Mouse (Mus musculus): ENCODE data around the gene Tfr2. TPM values are rescaled to one million over a fixed set of nuclear protein-coding genes. Genes with fewer than 3 reads are reported as not detected.

The Tfr2 gene
- polyA plus RNA-seq, 1 experiment from 2014 or later: 4.2 TPM

- H3K9ac ChIP-seq (replicated peaks): no peak overlapping the region
- 28% methylated on average over 29 of the region's 30 CpGs for WGBS
Observed at GRCm38 (mm10) chr5:137596601-137597261, 27.1 kb downstream of the Tfr2 start.

GRCm38 (mm10) chr5:137597625-137598024, 28.0 kb downstream of the Tfr2 start:
- Histone ChIP-seq H3K27me3 (replicated peaks) (no peaks in the 10 kb centered on the region), H3K9me3 (replicated peaks) (no peaks in the 10 kb centered on the region), H3K9ac (replicated peaks) (no peak overlapping the region), H3K4me1 (peaks cover 28% of the 10 kb centered on the region), H3K36me3 (peaks cover 12% of the 10 kb centered on the region), H3K4me3 (replicated peaks) (no peak overlapping the region), H3K4me2 (no peak overlapping the region), H3K27ac (replicated peaks) (no peak overlapping the region)
- no peak for ATAC-seq (ENCODE audit: low FRiP score)
- 97% methylated on average over 6 of the region's 6 CpGs for WGBS

More at GRCm38 (mm10) chr5:137596601-137597261, 27.1 kb downstream of the Tfr2 start:
- peaks cover 22% of the 10 kb centered on the region for H3K4me1 ChIP-seq
- no peak overlapping the region for H3K27ac ChIP-seq (replicated peaks)
- ATAC-seq (ENCODE audit: low FRiP score): no peak
- H3K4me3 ChIP-seq (replicated peaks): 0 out of 2 replicates have a peak overlapping the region, but pooled peaks have one; percentile 6
- peak overlapping the region; percentile 45 for H3K4me2 ChIP-seq
- H3K27me3 ChIP-seq (replicated peaks): no peaks in the 10 kb centered on the region
- H3K36me3 ChIP-seq: peaks cover 12% of the 10 kb centered on the region
- no peaks in the 10 kb centered on the region for H3K9me3 ChIP-seq (replicated peaks)

GRCm38 (mm10) chr5:137598100-137598826, 28.6 kb downstream of the Tfr2 start:
- H3K4me3 ChIP-seq (replicated peaks): no peak overlapping the region
- WGBS: 95% methylated on average over 2 of the region's 2 CpGs
- no peak overlapping the region for H3K9ac ChIP-seq (replicated peaks)
- H3K4me1 ChIP-seq: peaks cover 30% of the 10 kb centered on the region
- no peaks in the 10 kb centered on the region for H3K9me3 ChIP-seq (replicated peaks)
- no peak overlapping the region for H3K4me2 ChIP-seq
- peaks cover 12% of the 10 kb centered on the region for H3K36me3 ChIP-seq
- H3K27me3 ChIP-seq (replicated peaks): no peaks in the 10 kb centered on the region
- no peak overlapping the region for H3K27ac ChIP-seq (replicated peaks)
- no peak for ATAC-seq (ENCODE audit: low FRiP score)

DNA sequence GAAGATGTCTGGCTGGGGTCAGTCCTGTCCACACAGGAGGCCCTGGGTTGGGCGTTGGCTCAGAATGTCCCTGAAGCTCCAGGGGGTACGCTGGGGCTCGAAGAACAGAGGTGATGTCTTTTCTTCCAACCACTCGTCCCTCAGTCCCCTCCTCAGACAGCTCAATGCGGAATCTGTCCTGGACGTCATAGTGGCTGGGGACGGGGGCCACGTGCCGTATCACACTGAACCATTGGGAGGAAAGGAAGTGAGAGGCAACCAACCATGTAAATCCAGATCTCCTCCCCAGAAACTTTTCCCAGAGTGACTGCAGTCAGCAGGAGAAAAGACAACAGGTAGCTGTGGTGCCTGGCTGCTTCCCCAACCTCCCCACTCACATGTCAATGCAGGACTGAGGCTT, 30.0 kb downstream of the Tfr2 start:
- H3K36me3 ChIP-seq: peaks cover 12% of the 10 kb centered on the region
- H3K9me3 ChIP-seq (replicated peaks): no peaks in the 10 kb centered on the region
- peaks cover 30% of the 10 kb centered on the region for H3K4me1 ChIP-seq
- peak overlapping the region; percentile 90 for H3K4me2 ChIP-seq
- peak overlapping the region; percentile 85 for H3K4me3 ChIP-seq (replicated peaks)
- H3K27me3 ChIP-seq (replicated peaks): no peaks in the 10 kb centered on the region
- 83% methylated on average over 9 of the region's 9 CpGs for WGBS
- H3K9ac ChIP-seq (replicated peaks): peak overlapping the region; percentile 87
- H3K27ac ChIP-seq (replicated peaks): no peak overlapping the region
- ATAC-seq (ENCODE audit: low FRiP score): no peak

GRCm38 (mm10) chr5:137600281-137600618, 30.6 kb downstream of the Tfr2 start:
- Histone ChIP-seq H3K27ac (replicated peaks) (peak overlapping the region; percentile 92), H3K4me3 (replicated peaks) (peak overlapping the region; percentile 85), H3K27me3 (replicated peaks) (no peaks in the 10 kb centered on the region), H3K36me3 (peaks cover 12% of the 10 kb centered on the region), H3K4me1 (peaks cover 30% of the 10 kb centered on the region), H3K4me2 (peak overlapping the region; percentile 90), H3K9me3 (replicated peaks) (no peaks in the 10 kb centered on the region), H3K9ac (replicated peaks) (peak overlapping the region; percentile 87)
- WGBS: 2% methylated on average over 19 of the region's 19 CpGs
- no peak for ATAC-seq (ENCODE audit: low FRiP score)

- Histone ChIP-seq H3K4me2 (peak within 1 kb of the TSS; percentile 90), H3K9ac (replicated peaks) (peak within 1 kb of the TSS; percentile 87), H3K36me3 (peaks cover 9% of the 10 kb centered on the region), H3K9me3 (replicated peaks) (no peaks in the 10 kb centered on the region), H3K4me1 (peaks cover 30% of the 10 kb centered on the region), H3K27ac (replicated peaks) (peak within 1 kb of the TSS; percentile 92), H3K27me3 (replicated peaks) (no peaks in the 10 kb centered on the region), H3K4me3 (replicated peaks) (peak within 1 kb of the TSS; percentile 85)
- ATAC-seq (ENCODE audit: low FRiP score): peak; percentile 96
- under 1% methylated on average over 41 of the region's 41 CpGs for WGBS
Observed at GRCm38 (mm10) chr5:137600619-137601364, 31.2 kb downstream of the Tfr2 start, which contains the start of gene Mospd3. Gene Mospd3, minus strand, starts transcription at chr5:137601058.

- H3K9me3 ChIP-seq (replicated peaks): no peaks in the 10 kb centered on the region
- no peaks in the 10 kb centered on the region for H3K27me3 ChIP-seq (replicated peaks)
- peak overlapping the region; percentile 85 for H3K4me3 ChIP-seq (replicated peaks)
- peaks cover 30% of the 10 kb centered on the region for H3K4me1 ChIP-seq
- under 1% methylated on average over 22 of the region's 22 CpGs for WGBS
- H3K9ac ChIP-seq (replicated peaks): peak overlapping the region; percentile 42
- peaks cover 9% of the 10 kb centered on the region for H3K36me3 ChIP-seq
- peak overlapping the region; percentile 90 for H3K4me2 ChIP-seq
- peak overlapping the region; percentile 92 for H3K27ac ChIP-seq (replicated peaks)
- ATAC-seq (ENCODE audit: low FRiP score): no peak
Observed at GRCm38 (mm10) chr5:137601365-137601729, 31.7 kb downstream of the Tfr2 start.

DNA sequence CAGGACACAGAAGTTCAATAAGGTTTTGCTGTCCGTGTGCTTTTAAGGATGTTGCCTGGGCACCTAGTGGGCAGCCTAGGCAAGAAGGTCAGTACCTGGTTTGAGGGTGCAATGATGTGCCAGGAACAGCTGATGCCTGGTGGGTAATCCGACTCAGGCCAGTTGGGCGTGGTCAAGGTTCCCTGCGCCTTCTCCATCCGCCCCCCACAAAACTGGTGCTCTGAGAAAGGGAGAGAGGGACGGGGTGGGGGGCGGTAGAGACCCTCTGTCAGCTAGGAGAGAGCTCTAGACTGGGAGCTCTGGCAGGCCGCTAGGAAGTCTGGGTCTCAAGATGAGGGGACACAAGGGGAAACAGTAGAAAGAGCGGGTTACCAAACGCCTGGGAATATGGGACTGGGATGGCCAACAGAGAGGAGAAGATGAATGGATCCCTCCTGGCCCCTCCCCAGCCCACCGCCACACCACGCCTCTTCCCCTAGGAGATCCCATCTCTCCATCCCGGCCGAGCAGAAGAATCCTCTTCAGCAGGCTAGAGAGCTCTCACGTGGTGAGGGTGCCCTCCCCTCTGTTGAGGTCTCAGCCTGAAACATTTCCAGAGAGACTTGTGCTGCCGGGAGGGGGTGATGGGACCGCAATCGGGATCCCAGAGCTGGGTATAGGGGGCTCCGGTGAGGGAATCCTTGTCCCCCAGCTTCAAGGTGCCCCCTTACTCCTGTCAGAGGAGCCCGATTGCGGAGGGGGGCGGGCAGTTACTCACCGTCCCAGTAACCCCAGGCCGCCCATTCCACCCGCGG, 38.4 kb downstream of the Tfr2 start:
- 13% methylated on average over 26 of the region's 26 CpGs for WGBS
- peaks cover 13% of the 10 kb centered on the region for H3K27me3 ChIP-seq (replicated peaks)
- H3K4me1 ChIP-seq: peaks cover 20% of the 10 kb centered on the region
- H3K4me2 ChIP-seq: peak overlapping the region; percentile 47
- peak overlapping the region; percentile 17; the same call in 1 of the 2 replicates for H3K9ac ChIP-seq (replicated peaks)
- H3K4me3 ChIP-seq (replicated peaks): no peak overlapping the region
- no peaks in the 10 kb centered on the region for H3K9me3 ChIP-seq (replicated peaks)
- no peaks in the 10 kb centered on the region for H3K36me3 ChIP-seq
- ATAC-seq (ENCODE audit: low FRiP score): no peak
- H3K27ac ChIP-seq (replicated peaks): no peak overlapping the region

DNA sequence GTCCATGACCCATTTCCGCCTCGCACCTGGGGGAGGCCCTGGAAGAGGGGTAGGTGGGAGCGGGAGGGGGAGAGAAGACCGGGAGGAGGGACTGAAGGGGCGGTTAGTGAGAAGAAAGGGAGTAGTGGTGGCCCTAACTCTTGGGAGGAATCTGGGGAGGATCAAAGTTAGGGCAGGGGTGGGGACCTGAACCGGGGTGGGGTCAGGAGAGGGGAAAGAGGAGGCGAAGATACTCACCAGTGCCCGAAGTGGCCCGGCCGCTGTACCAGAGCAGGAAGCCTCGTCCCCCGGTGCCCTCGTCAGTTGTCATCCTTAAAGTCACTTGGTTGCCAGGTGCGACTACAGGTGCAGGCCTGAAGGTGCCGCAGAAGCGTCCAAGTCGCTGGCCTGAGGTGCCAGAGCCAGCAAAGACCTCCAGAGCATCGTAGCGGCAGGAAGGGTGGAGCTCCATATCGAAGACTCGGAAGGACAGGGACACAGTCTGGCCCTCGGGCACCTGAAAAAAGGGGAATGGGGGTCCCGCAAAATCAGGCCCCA, 39.1 kb downstream of the Tfr2 start:
- Histone ChIP-seq H3K4me2 (peak overlapping the region; percentile 47), H3K27me3 (replicated peaks) (peaks cover 13% of the 10 kb centered on the region), H3K9me3 (replicated peaks) (no peaks in the 10 kb centered on the region), H3K9ac (replicated peaks) (peak overlapping the region; percentile 17; the same call in 1 of the 2 replicates), H3K27ac (replicated peaks) (no peak overlapping the region), H3K36me3 (no peaks in the 10 kb centered on the region), H3K4me1 (peaks cover 20% of the 10 kb centered on the region), H3K4me3 (replicated peaks) (no peak overlapping the region)
- no peak for ATAC-seq (ENCODE audit: low FRiP score)
- 20% methylated on average over 23 of the region's 23 CpGs for WGBS

- no peak overlapping the region for H3K9ac ChIP-seq (replicated peaks)
- 56% methylated on average over 3 of the region's 3 CpGs for WGBS
- H3K27ac ChIP-seq (replicated peaks): no peak overlapping the region
- H3K4me1 ChIP-seq: peaks cover 20% of the 10 kb centered on the region
- no peak for ATAC-seq (ENCODE audit: low FRiP score)
- H3K27me3 ChIP-seq (replicated peaks): peaks cover 13% of the 10 kb centered on the region
- no peaks in the 10 kb centered on the region for H3K36me3 ChIP-seq
- H3K4me2 ChIP-seq: 0 out of 2 replicates have a peak overlapping the region, but pooled peaks have one; percentile 47
- no peaks in the 10 kb centered on the region for H3K9me3 ChIP-seq (replicated peaks)
- H3K4me3 ChIP-seq (replicated peaks): no peak overlapping the region
Observed at GRCm38 (mm10) chr5:137609292-137609691, 39.7 kb downstream of the Tfr2 start.

GRCm38 (mm10) chr5:137610056-137610455, 40.4 kb downstream of the Tfr2 start:
- H3K4me2 ChIP-seq: peak overlapping the region; percentile 24
- peaks cover 20% of the 10 kb centered on the region for H3K4me1 ChIP-seq
- peak overlapping the region; percentile 69; the same call in 1 of the 2 replicates for H3K27ac ChIP-seq (replicated peaks)
- ATAC-seq (ENCODE audit: low FRiP score): no peak
- no peaks in the 10 kb centered on the region for H3K36me3 ChIP-seq
- WGBS: 73% methylated on average over 4 of the region's 4 CpGs
- no peak overlapping the region for H3K9ac ChIP-seq (replicated peaks)
- no peaks in the 10 kb centered on the region for H3K9me3 ChIP-seq (replicated peaks)
- H3K27me3 ChIP-seq (replicated peaks): peaks cover 13% of the 10 kb centered on the region
- H3K4me3 ChIP-seq (replicated peaks): peak overlapping the region; percentile 22
